Mouse (Mus musculus): ENCODE measurements around the gene Stx3. TPM values are rescaled to one million over a fixed set of nuclear protein-coding genes. Genes with fewer than 3 reads are reported as not detected.

Stx3 gene
- polyA plus RNA-seq, 1 experiment from 2014 or later = 16.9 TPM

GRCm38 (mm10) chr19:11811688-11812365, 7.4 kb downstream of the Stx3 start:
- Histone ChIP-seq H3K4me2 (ENCODE audit: low read depth, low read length) (no peak overlapping the region), H3K9ac (replicated peaks; ENCODE audit: low read depth, low read length) (no peak overlapping the region), H3K27ac (ENCODE audit: low read depth, low read length) (no peak overlapping the region), H3K9me3 (ENCODE audit: control insufficient read depth, low read length) (no peaks in the 10 kb centered on the region), H3K27me3 (ENCODE audit: control insufficient read depth, insufficient read depth, low read length) (0 out of 2 replicates have a peak, but pooled peaks cover 4% of the 10 kb centered on the region), H3K4me1 (ENCODE audit: control insufficient read depth, insufficient read depth, low read length) (no peaks in the 10 kb centered on the region), H3K4me3 (ENCODE audit: low read depth, low read length) (no peak overlapping the region), H3K36me3 (ENCODE audit: control insufficient read depth, insufficient read depth, low read length) (no peaks in the 10 kb centered on the region)
- WGBS = 49% methylated on average over 5 of the region's 5 CpGs
- ATAC-seq (ENCODE audit: low read depth) = peak; percentile 90

- no peaks in the 10 kb centered on the region for H3K36me3 ChIP-seq (ENCODE audit: control insufficient read depth, insufficient read depth, low read length)
These were observed 8.3 kb downstream of the Stx3 start for GRCm38 (mm10) chr19:11810856-11811255.

GRCm38 (mm10) chr19:11810003-11810758, 9.0 kb downstream of the Stx3 start:
- Histone ChIP-seq H3K9ac (replicated peaks; ENCODE audit: low read depth, low read length) (no peak overlapping the region), H3K4me1 (ENCODE audit: control insufficient read depth, insufficient read depth, low read length) (no peaks in the 10 kb centered on the region), H3K4me3 (ENCODE audit: low read depth, low read length) (no peak overlapping the region), H3K27ac (ENCODE audit: low read depth, low read length) (no peak overlapping the region), H3K9me3 (ENCODE audit: control insufficient read depth, low read length) (no peaks in the 10 kb centered on the region), H3K4me2 (ENCODE audit: low read depth, low read length) (no peak overlapping the region), H3K36me3 (ENCODE audit: control insufficient read depth, insufficient read depth, low read length) (no peaks in the 10 kb centered on the region), H3K27me3 (ENCODE audit: control insufficient read depth, insufficient read depth, low read length) (no peaks in the 10 kb centered on the region)
- ATAC-seq (ENCODE audit: low read depth) = no peak
- WGBS = 84% methylated on average over 5 of the region's 5 CpGs

More at GRCm38 (mm10) chr19:11810856-11811255, 8.3 kb downstream of the Stx3 start:
- no peak overlapping the region for H3K4me3 ChIP-seq (ENCODE audit: low read depth, low read length)
- H3K4me1 ChIP-seq (ENCODE audit: control insufficient read depth, insufficient read depth, low read length) = no peaks in the 10 kb centered on the region
- no peak overlapping the region for H3K9ac ChIP-seq (replicated peaks; ENCODE audit: low read depth, low read length)
- H3K27me3 ChIP-seq (ENCODE audit: control insufficient read depth, insufficient read depth, low read length) = no peaks in the 10 kb centered on the region
- 86% methylated on average over 1 of the region's 1 CpGs for WGBS
- H3K9me3 ChIP-seq (ENCODE audit: control insufficient read depth, low read length) = no peaks in the 10 kb centered on the region
- no peak overlapping the region for H3K27ac ChIP-seq (ENCODE audit: low read depth, low read length)
- no peak overlapping the region for H3K4me2 ChIP-seq (ENCODE audit: low read depth, low read length)
- ATAC-seq (ENCODE audit: low read depth) = no peak

- 96% methylated on average over 2 of the region's 2 CpGs for WGBS
- H3K4me1 ChIP-seq (ENCODE audit: control insufficient read depth, insufficient read depth, low read length) = no peaks in the 10 kb centered on the region
- H3K9me3 ChIP-seq (ENCODE audit: control insufficient read depth, low read length) = no peaks in the 10 kb centered on the region
- H3K9ac ChIP-seq (replicated peaks; ENCODE audit: low read depth, low read length) = no peak overlapping the region
- no peak overlapping the region for H3K4me2 ChIP-seq (ENCODE audit: low read depth, low read length)
- H3K27ac ChIP-seq (ENCODE audit: low read depth, low read length) = no peak overlapping the region
- H3K4me3 ChIP-seq (ENCODE audit: low read depth, low read length) = no peak overlapping the region
- no peak for ATAC-seq (ENCODE audit: low read depth)
- no peaks in the 10 kb centered on the region for H3K36me3 ChIP-seq (ENCODE audit: control insufficient read depth, insufficient read depth, low read length)
- H3K27me3 ChIP-seq (ENCODE audit: control insufficient read depth, insufficient read depth, low read length) = no peaks in the 10 kb centered on the region
These were observed 10.8 kb downstream of the Stx3 start for GRCm38 (mm10) chr19:11808452-11808851.

GRCm38 (mm10) chr19:11807822-11808221, 11.4 kb downstream of the Stx3 start:
- no peaks in the 10 kb centered on the region for H3K9me3 ChIP-seq (ENCODE audit: control insufficient read depth, low read length)
- H3K4me2 ChIP-seq (ENCODE audit: low read depth, low read length) = no peak overlapping the region
- 39% methylated on average over 6 of the region's 6 CpGs for WGBS
- no peak overlapping the region for H3K27ac ChIP-seq (ENCODE audit: low read depth, low read length)
- H3K27me3 ChIP-seq (ENCODE audit: control insufficient read depth, insufficient read depth, low read length) = no peaks in the 10 kb centered on the region
- H3K4me3 ChIP-seq (ENCODE audit: low read depth, low read length) = no peak overlapping the region
- no peak for ATAC-seq (ENCODE audit: low read depth)
- H3K4me1 ChIP-seq (ENCODE audit: control insufficient read depth, insufficient read depth, low read length) = no peaks in the 10 kb centered on the region
- H3K9ac ChIP-seq (replicated peaks; ENCODE audit: low read depth, low read length) = no peak overlapping the region
- no peaks in the 10 kb centered on the region for H3K36me3 ChIP-seq (ENCODE audit: control insufficient read depth, insufficient read depth, low read length)

GRCm38 (mm10) chr19:11807251-11807650, 12.0 kb downstream of the Stx3 start:
- ATAC-seq (ENCODE audit: low read depth) = no peak
- H3K27me3 ChIP-seq (ENCODE audit: control insufficient read depth, insufficient read depth, low read length) = no peaks in the 10 kb centered on the region
- H3K4me3 ChIP-seq (ENCODE audit: low read depth, low read length) = no peak overlapping the region
- H3K4me2 ChIP-seq (ENCODE audit: low read depth, low read length) = no peak overlapping the region
- H3K27ac ChIP-seq (ENCODE audit: low read depth, low read length) = no peak overlapping the region
- no peak overlapping the region for H3K9ac ChIP-seq (replicated peaks; ENCODE audit: low read depth, low read length)
- 88% methylated on average over 2 of the region's 2 CpGs for WGBS
- no peaks in the 10 kb centered on the region for H3K36me3 ChIP-seq (ENCODE audit: control insufficient read depth, insufficient read depth, low read length)
- H3K9me3 ChIP-seq (ENCODE audit: control insufficient read depth, low read length) = no peaks in the 10 kb centered on the region
- H3K4me1 ChIP-seq (ENCODE audit: control insufficient read depth, insufficient read depth, low read length) = no peaks in the 10 kb centered on the region

- no peak for ATAC-seq (ENCODE audit: low read depth)
- Histone ChIP-seq H3K36me3 (ENCODE audit: control insufficient read depth, insufficient read depth, low read length) (no peaks in the 10 kb centered on the region), H3K4me1 (ENCODE audit: control insufficient read depth, insufficient read depth, low read length) (no peaks in the 10 kb centered on the region), H3K27ac (ENCODE audit: low read depth, low read length) (no peak overlapping the region), H3K9me3 (ENCODE audit: control insufficient read depth, low read length) (no peaks in the 10 kb centered on the region), H3K4me2 (ENCODE audit: low read depth, low read length) (no peak overlapping the region), H3K27me3 (ENCODE audit: control insufficient read depth, insufficient read depth, low read length) (no peaks in the 10 kb centered on the region), H3K9ac (replicated peaks; ENCODE audit: low read depth, low read length) (no peak overlapping the region), H3K4me3 (ENCODE audit: low read depth, low read length) (no peak overlapping the region)
- WGBS = 54% methylated on average over 1 of the region's 1 CpGs
These were observed 14.8 kb downstream of the Stx3 start for GRCm38 (mm10) chr19:11804423-11804822.

GRCm38 (mm10) chr19:11800531-11801315, 18.5 kb downstream of the Stx3 start:
- no peak overlapping the region for H3K9ac ChIP-seq (replicated peaks; ENCODE audit: low read depth, low read length)
- H3K4me1 ChIP-seq (ENCODE audit: control insufficient read depth, insufficient read depth, low read length) = no peaks in the 10 kb centered on the region
- no peak overlapping the region for H3K4me3 ChIP-seq (ENCODE audit: low read depth, low read length)
- no peaks in the 10 kb centered on the region for H3K9me3 ChIP-seq (ENCODE audit: control insufficient read depth, low read length)
- no peak for ATAC-seq (ENCODE audit: low read depth)
- H3K27ac ChIP-seq (ENCODE audit: low read depth, low read length) = no peak overlapping the region
- no peaks in the 10 kb centered on the region for H3K27me3 ChIP-seq (ENCODE audit: control insufficient read depth, insufficient read depth, low read length)
- no peaks in the 10 kb centered on the region for H3K36me3 ChIP-seq (ENCODE audit: control insufficient read depth, insufficient read depth, low read length)
- 81% methylated on average over 8 of the region's 8 CpGs for WGBS
- no peak overlapping the region for H3K4me2 ChIP-seq (ENCODE audit: low read depth, low read length)

GRCm38 (mm10) chr19:11794447-11794846, 24.8 kb downstream of the Stx3 start:
- Histone ChIP-seq H3K4me2 (ENCODE audit: low read depth, low read length) (no peak overlapping the region), H3K36me3 (ENCODE audit: control insufficient read depth, insufficient read depth, low read length) (no peaks in the 10 kb centered on the region), H3K4me3 (ENCODE audit: low read depth, low read length) (no peak overlapping the region), H3K27me3 (ENCODE audit: control insufficient read depth, insufficient read depth, low read length) (no peaks in the 10 kb centered on the region), H3K4me1 (ENCODE audit: control insufficient read depth, insufficient read depth, low read length) (no peaks in the 10 kb centered on the region), H3K9ac (replicated peaks; ENCODE audit: low read depth, low read length) (no peak overlapping the region), H3K9me3 (ENCODE audit: control insufficient read depth, low read length) (no peaks in the 10 kb centered on the region), H3K27ac (ENCODE audit: low read depth, low read length) (no peak overlapping the region)
- 89% methylated on average over 6 of the region's 6 CpGs for WGBS
- no peak for ATAC-seq (ENCODE audit: low read depth)

Measured in neural tube, embryonic 14.5 days (tissue).